Mouse (Mus musculus) stomach, postnatal 0 days (tissue): ENCODE measurements around the gene Osbp2. TPM values are rescaled to one million over a fixed set of nuclear protein-coding genes. Genes with fewer than 3 reads are reported as not detected.

Experiments used
- ATAC-seq: fragments of 200-750 bp; cut with Nextera tagmentation; 2 replicates; pipeline ENCODE4 v1.8.0; 2017; ENCODE audit not compliant: low FRiP score, low TSS enrichment
- DNase-seq: peaks from one replicate; pipeline ENCODE4 v3.0.0-alpha.2; 2016; ENCODE audit warnings: low spot score
- H3K27ac ChIP-seq: fragments of 300-500 bp; sonication (generic); replicated peaks from 2 replicates; pipeline ENCODE4 v1.5.1; 2014; ENCODE audit warnings: mild to moderate bottlenecking, control low read depth
- H3K27me3 ChIP-seq: fragments of 300-500 bp; sonication (generic); 2 replicates; pipeline ENCODE4 v1.6.1; 2014; ENCODE audit warnings: low read length; ENCODE audit not compliant: control insufficient read depth, insufficient read depth
- H3K36me3 ChIP-seq: fragments of 300-500 bp; sonication (generic); 2 replicates; pipeline ENCODE4 v1.6.1; 2014; ENCODE audit warnings: low read length, mixed read lengths; ENCODE audit not compliant: control insufficient read depth, insufficient read depth
- H3K4me1 ChIP-seq: fragments of 300-500 bp; sonication (generic); replicated peaks from 2 replicates; pipeline ENCODE4 v1.6.1; 2014; ENCODE audit warnings: antibody characterized with exemption; ENCODE audit not compliant: control insufficient read depth, insufficient read depth
- H3K4me2 ChIP-seq: fragments of 300-500 bp; sonication (generic); replicated peaks from 2 replicates; pipeline ENCODE4 v1.6.1; 2014; ENCODE audit warnings: low read depth, mild to moderate bottlenecking, control low read depth, moderate library complexity
- H3K4me3 ChIP-seq: fragments of 300-500 bp; sonication (generic); 2 replicates; pipeline ENCODE4 v1.5.1; 2014; ENCODE audit warnings: low read depth, low read length, control low read depth
- H3K9ac ChIP-seq: fragments of 300-500 bp; sonication (generic); 2 replicates; pipeline ENCODE4 v1.6.1; 2014; ENCODE audit warnings: mild to moderate bottlenecking, low read length, control low read depth, mixed read lengths
- H3K9me3 ChIP-seq: fragments of 300-500 bp; sonication (generic); 2 replicates; pipeline ENCODE4 v1.6.1; 2016; ENCODE audit warnings: low read length; ENCODE audit not compliant: control insufficient read depth
- CTCF ChIP-seq: IDR thresholded peaks from 2 replicates; pipeline ENCODE4 v1.5.1; 2016; ENCODE audit warnings: antibody characterized with exemption, low read depth, mild to moderate bottlenecking, moderate library complexity
- EP300 ChIP-seq: optimal IDR thresholded peaks from 2 replicates; pipeline ENCODE3; 2016; ENCODE audit warnings: antibody characterized with exemption
- WGBS: fragments of 180-500 bp; shearing (Covaris S2); extraction: QIAGEN DNeasy Blood & Tissue Kit; methylation state at CpG from one replicate; pipeline ENCODE4 v1.1.7; 2014; 5-methylcytosine and 5-hydroxymethylcytosine counted together
- polyA plus RNA-seq: library from polyadenylated mRNA; unstranded; fragments of >200 nt; fragmentation: Nextera tagmentation; extraction: Ambion mirVana; gene quantifications from 2 replicates; pipeline ENCODE4 v1.2.1, GENCODE M21; 2015

Osbp2 gene
- polyA plus RNA-seq, 1 experiment from 2014 or later: 0.42 TPM

- no peak for TF ChIP-seq EP300
- TF ChIP-seq CTCF: no peak
- DNase-seq (no peak), ATAC-seq (no peak)
- Histone ChIP-seq H3K27ac (no peak overlapping the region), H3K36me3 (no peaks in the 10 kb centered on the region), H3K4me1 (no peaks in the 10 kb centered on the region), H3K27me3 (no peaks in the 10 kb centered on the region), H3K9me3 (no peaks in the 10 kb centered on the region), H3K9ac (no peak overlapping the region), H3K4me2 (no peak overlapping the region), H3K4me3 (no peak overlapping the region)
- 72% methylated on average over 9 of the region's 9 CpGs for WGBS
Observed at GRCm38 (mm10) chr11:3727438-3728105, 136.1 kb downstream of the Osbp2 start.

GRCm38 (mm10) chr11:3725331-3726054 is 138.2 kb downstream of the Osbp2 start:
- no peaks in the 10 kb centered on the region for H3K9me3 ChIP-seq
- H3K4me3 ChIP-seq: no peak overlapping the region
- 48% methylated on average over 10 of the region's 10 CpGs for WGBS
- H3K27me3 ChIP-seq: no peaks in the 10 kb centered on the region
- ATAC-seq: no peak
- TF ChIP-seq CTCF (no peak), EP300 (no peak)
- no peak overlapping the region for H3K4me2 ChIP-seq
- H3K36me3 ChIP-seq: no peaks in the 10 kb centered on the region
- H3K4me1 ChIP-seq: no peaks in the 10 kb centered on the region
- H3K9ac ChIP-seq: no peak overlapping the region
- no peak overlapping the region for H3K27ac ChIP-seq
- DNase-seq: no peak

- H3K9ac ChIP-seq: no peak overlapping the region
- no peak overlapping the region for H3K4me3 ChIP-seq
- H3K4me1 ChIP-seq: no peaks in the 10 kb centered on the region
- ATAC-seq: no peak
- H3K27me3 ChIP-seq: no peaks in the 10 kb centered on the region
- no peaks in the 10 kb centered on the region for H3K36me3 ChIP-seq
- DNase-seq: no peak
- no peak overlapping the region for H3K4me2 ChIP-seq
- 79% methylated on average over 5 of the region's 5 CpGs for WGBS
- no peak overlapping the region for H3K27ac ChIP-seq
- TF ChIP-seq CTCF (no peak), EP300 (no peak)
- no peaks in the 10 kb centered on the region for H3K9me3 ChIP-seq
Observed at GRCm38 (mm10) chr11:3724726-3725125, 139.0 kb downstream of the Osbp2 start.

- ATAC-seq (no peak), DNase-seq (no peak)
- Histone ChIP-seq H3K9ac (no peak overlapping the region), H3K4me2 (no peak overlapping the region), H3K9me3 (no peaks in the 10 kb centered on the region), H3K36me3 (no peaks in the 10 kb centered on the region), H3K4me1 (no peaks in the 10 kb centered on the region), H3K27ac (no peak overlapping the region), H3K4me3 (no peak overlapping the region), H3K27me3 (no peaks in the 10 kb centered on the region)
- 65% methylated on average over 4 of the region's 4 CpGs for WGBS
- TF ChIP-seq CTCF (no peak), EP300 (no peak)
Observed at GRCm38 (mm10) chr11:3723910-3724309, 139.8 kb downstream of the Osbp2 start.

- no peaks in the 10 kb centered on the region for H3K4me1 ChIP-seq
- H3K9ac ChIP-seq: no peak overlapping the region
- no peak overlapping the region for H3K4me2 ChIP-seq
- H3K4me3 ChIP-seq: no peak overlapping the region
- no peak for TF ChIP-seq CTCF
- no peak for TF ChIP-seq EP300
- no peak for DNase-seq
- no peaks in the 10 kb centered on the region for H3K36me3 ChIP-seq
- 44% methylated on average over 3 of the region's 3 CpGs for WGBS
- no peak overlapping the region for H3K27ac ChIP-seq
- no peaks in the 10 kb centered on the region for H3K27me3 ChIP-seq
- no peak for ATAC-seq
- H3K9me3 ChIP-seq: no peaks in the 10 kb centered on the region
Observed at GRCm38 (mm10) chr11:3722861-3723260, 140.8 kb downstream of the Osbp2 start.

- Histone ChIP-seq H3K4me2 (no peak overlapping the region), H3K27me3 (no peaks in the 10 kb centered on the region), H3K4me3 (no peak overlapping the region), H3K36me3 (no peaks in the 10 kb centered on the region), H3K27ac (no peak overlapping the region), H3K9me3 (no peaks in the 10 kb centered on the region), H3K9ac (no peak overlapping the region; the same call in 1 of the 2 replicates), H3K4me1 (no peaks in the 10 kb centered on the region)
- ATAC-seq (peak; percentile 58), DNase-seq (peak; percentile 48)
- no peak for TF ChIP-seq CTCF
- TF ChIP-seq EP300: no peak
- WGBS: 24% methylated on average over 3 of the region's 3 CpGs
Observed at GRCm38 (mm10) chr11:3722036-3722435, 141.7 kb downstream of the Osbp2 start.
